Mouse (Mus musculus) layer of hippocampus, postnatal 10 days (tissue): ENCODE results near the gene Pin4. TPM values are rescaled to one million over a fixed set of nuclear protein-coding genes. Genes with fewer than 3 reads are reported as not detected.

Experiments used
- DNase-seq, 2 experiments: peaks; one replicate each; pipeline ENCODE4 v3.0.0; 2021; ENCODE audit warnings: low spot score in 2 of 2
- total RNA-seq, 2 experiments: library from RNA; stranded (reverse); gene quantifications; 2 replicates each; pipeline ENCODE4 v1.2.3; 2021

Gene Pin4
- total RNA-seq, 2 experiments from 2014 or later: 47.8 to 51.1 TPM

- DNase-seq: peak; percentile 81 to 86
Measured at GRCm38 (mm10) chrX:102156618-102157422, 37.6 kb downstream of the Pin4 start, which contains the start of gene Ercc6l. Ercc6l (minus strand) TSS chrX:102157091.

- peak in 1 of 2 experiments; percentile 34 for DNase-seq
Measured at GRCm38 (mm10) chrX:102157423-102157791, 38.2 kb downstream of the Pin4 start.

- peak in 1 of 2 experiments; percentile 26 for DNase-seq
Measured at GRCm38 (mm10) chrX:102159778-102160177, 40.5 kb downstream of the Pin4 start.

- DNase-seq: no peak
Measured at GRCm38 (mm10) chrX:102160528-102160927, 41.3 kb downstream of the Pin4 start.

DNA sequence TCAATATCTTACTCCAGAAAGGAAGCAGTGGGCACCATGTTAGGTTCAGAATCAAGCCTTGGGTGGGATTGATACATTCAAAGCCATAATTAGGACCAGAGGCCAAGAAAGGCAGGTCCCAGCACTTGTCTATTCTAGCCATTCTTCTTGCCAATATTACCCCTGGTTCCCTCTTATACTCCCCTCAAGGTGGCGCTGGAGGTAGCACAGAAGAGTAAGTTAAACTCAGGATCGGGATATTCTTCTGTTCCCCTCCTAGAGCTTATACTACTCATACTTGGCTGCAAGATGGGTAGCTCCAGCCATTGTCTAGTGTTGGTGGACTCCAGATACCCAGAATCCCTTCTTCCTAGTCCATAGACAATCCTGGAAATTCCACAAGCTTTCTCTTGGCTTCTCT lies 43.8 kb downstream of the Pin4 start:
- no peak for DNase-seq

GRCm38 (mm10) chrX:102163529-102163928 lies 44.3 kb downstream of the Pin4 start:
- DNase-seq: no peak

- DNase-seq: peak; percentile 28 to 46
Measured at GRCm38 (mm10) chrX:102166521-102166920, 47.3 kb downstream of the Pin4 start.

- no peak for DNase-seq
Measured at GRCm38 (mm10) chrX:102166986-102167385, 47.7 kb downstream of the Pin4 start.

- DNase-seq: no peak
Measured at GRCm38 (mm10) chrX:102169724-102170123, 50.5 kb downstream of the Pin4 start.

- no peak for DNase-seq
Measured at GRCm38 (mm10) chrX:102170135-102170534, 50.9 kb downstream of the Pin4 start.

DNA sequence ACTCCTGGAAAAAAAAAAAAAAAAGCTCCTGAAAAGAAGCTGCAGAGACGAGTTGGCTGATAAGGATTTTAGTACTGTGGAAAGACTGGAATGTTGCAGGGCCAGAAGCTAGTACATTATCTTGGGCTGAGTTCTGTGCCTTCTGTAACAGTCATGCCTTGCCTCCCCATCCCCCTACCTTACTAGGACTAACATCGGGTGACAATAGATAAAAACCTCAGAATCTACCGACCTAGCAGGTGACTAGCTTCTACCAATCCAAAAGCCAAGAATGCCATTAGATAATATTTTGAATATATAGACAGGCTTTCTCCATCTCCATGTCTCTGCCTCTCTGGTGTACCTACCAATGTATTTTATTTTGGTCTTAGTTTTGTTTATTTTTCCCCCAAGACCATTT lies 51.7 kb downstream of the Pin4 start:
- DNase-seq: no peak

- DNase-seq: no peak
Measured at GRCm38 (mm10) chrX:102175538-102176287, 56.5 kb downstream of the Pin4 start.

Other genes with a start within 250 kb of the Pin4 start
- gene Rtl5, start 48.1 kb upstream of the Pin4 start, total RNA-seq: 10 to 100 TPM; 13.0 to 14.5 TPM
- gene Ercc6l, start 37.6 kb downstream of the Pin4 start, total RNA-seq: under 1 TPM; 0.69 to 0.78 TPM
- gene Rps4x, start 69.9 kb downstream of the Pin4 start, total RNA-seq: 100 to 1,000 TPM; 661 to 690 TPM
- 1 to 10 TPM; 3.1 to 3.2 TPM for gene Cited1, start 132.7 kb downstream of the Pin4 start, total RNA-seq